Mouse (Mus musculus): ENCODE measurements around the gene Mpp2. TPM values are rescaled to one million over a fixed set of nuclear protein-coding genes. Genes with fewer than 3 reads are reported as not detected.

Mpp2 gene
- polyA plus RNA-seq (2012; ENCODE audit: insufficient read depth, insufficient read length, missing spikeins), result not detected in 2 replicates

DNA sequence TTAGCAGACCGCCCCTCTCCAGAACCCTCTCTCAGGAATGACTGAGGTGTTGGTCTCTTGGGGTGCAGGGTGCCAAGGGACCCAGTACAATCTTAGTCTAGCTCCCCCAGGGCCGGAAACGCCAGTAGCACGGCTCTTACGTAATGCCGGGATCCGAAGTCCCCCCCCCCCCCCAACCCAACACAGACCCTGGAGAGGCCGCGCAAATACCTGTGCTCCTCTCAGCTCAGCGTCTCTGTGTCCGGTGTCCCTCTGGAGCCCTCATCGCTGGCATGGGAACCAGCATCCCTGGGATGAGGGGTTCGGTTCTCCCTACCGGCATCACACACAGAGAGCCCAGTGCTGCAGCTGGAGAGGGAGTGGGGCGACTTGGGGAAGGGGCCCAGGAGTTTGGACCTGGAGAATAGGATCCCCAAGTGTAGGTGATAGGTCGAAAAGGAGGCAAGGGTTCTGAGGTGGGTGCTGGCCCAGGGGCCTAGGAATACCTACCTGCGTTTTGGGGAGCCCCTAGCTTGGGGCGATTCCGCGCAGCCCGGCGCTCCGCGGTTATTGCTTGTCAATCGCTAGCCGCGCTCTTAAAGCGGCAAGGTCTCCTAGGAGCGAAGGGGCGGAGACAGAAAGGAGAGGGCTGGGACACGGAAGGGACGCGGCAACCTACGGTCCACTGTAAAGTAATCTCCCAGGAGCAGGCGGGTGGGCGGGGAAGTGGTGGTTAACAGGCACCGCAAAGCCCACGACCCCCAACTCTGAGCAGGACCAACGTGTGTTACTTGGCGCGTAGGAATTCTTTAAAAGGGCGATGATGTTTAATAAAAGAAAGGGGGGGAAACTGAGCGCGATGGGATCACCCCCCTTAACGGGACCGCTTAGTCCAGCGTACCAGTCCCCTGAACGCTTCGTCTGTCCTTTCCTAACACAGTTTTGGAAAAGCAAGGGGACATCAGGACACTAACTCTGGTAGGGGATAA lies at the start of gene Mpp2:
TSS of gene Mpp2 (minus strand) at position 585 of the 968 bp plus-strand sequence.
- Histone ChIP-seq H3K4me3 (ENCODE audit: insufficient read depth, low read length) (peak within 1 kb of the TSS; percentile 46), H3K27ac (ENCODE audit: insufficient read depth, low read depth, low read length) (no peak within 1 kb of the TSS), H3K4me1 (ENCODE audit: control insufficient read depth, insufficient read depth, low read length) (peaks cover 2% of the 10 kb centered on the region; the same call in 1 of the 2 replicates)
- TF ChIP-seq CTCF (IDR thresholded peaks at IDR 0.05; ENCODE audit: low read depth, low read length), result no peak
- TF ChIP-seq POLR2A (IDR thresholded peaks at IDR 0.05; ENCODE audit: borderline replicate concordance, low read depth, low read length), result no peak

GRCm38 (mm10) chr11:102137625-102138446 lies 49.5 kb upstream of the Mpp2 start:
- H3K4me3 ChIP-seq (ENCODE audit: insufficient read depth, low read length), result no peak overlapping the region
- no peak overlapping the region for H3K27ac ChIP-seq (ENCODE audit: insufficient read depth, low read depth, low read length)
- no peak for TF ChIP-seq POLR2A (IDR thresholded peaks at IDR 0.05; ENCODE audit: borderline replicate concordance, low read depth, low read length)
- TF ChIP-seq CTCF (IDR thresholded peaks at IDR 0.05; ENCODE audit: low read depth, low read length), result no peak
- peaks cover 5% of the 10 kb centered on the region for H3K4me1 ChIP-seq (ENCODE audit: control insufficient read depth, insufficient read depth, low read length)

DNA sequence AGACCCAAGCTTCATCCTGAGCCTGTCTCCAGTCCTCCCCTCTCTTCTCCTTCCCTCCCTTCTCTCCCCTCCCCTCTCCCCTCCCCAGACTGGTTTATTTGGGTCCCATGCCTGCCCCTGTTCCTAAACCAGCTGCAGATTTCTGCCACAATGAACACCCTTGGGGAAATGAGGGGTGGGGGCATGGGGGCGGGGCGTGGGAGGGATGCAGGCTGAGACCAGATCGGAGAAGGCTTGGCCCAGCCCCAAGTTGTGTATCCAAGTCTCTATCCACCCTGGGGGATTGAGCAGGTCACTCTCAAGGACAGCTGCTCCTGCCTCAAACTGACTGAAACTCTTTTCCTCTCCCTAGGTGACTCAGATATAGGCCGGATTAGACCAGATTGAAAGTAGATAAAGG lies 46.2 kb upstream of the Mpp2 start:
- no peak overlapping the region for H3K27ac ChIP-seq (ENCODE audit: insufficient read depth, low read depth, low read length)
- H3K4me1 ChIP-seq (ENCODE audit: control insufficient read depth, insufficient read depth, low read length), result peaks cover 5% of the 10 kb centered on the region
- TF ChIP-seq CTCF (IDR thresholded peaks at IDR 0.05; ENCODE audit: low read depth, low read length) (no peak), POLR2A (IDR thresholded peaks at IDR 0.05; ENCODE audit: borderline replicate concordance, low read depth, low read length) (no peak)
- H3K4me3 ChIP-seq (ENCODE audit: insufficient read depth, low read length), result no peak overlapping the region

- H3K27ac ChIP-seq (ENCODE audit: insufficient read depth, low read depth, low read length), result no peak overlapping the region
- TF ChIP-seq CTCF (IDR thresholded peaks at IDR 0.05; ENCODE audit: low read depth, low read length) (no peak), POLR2A (IDR thresholded peaks at IDR 0.05; ENCODE audit: borderline replicate concordance, low read depth, low read length) (no peak)
Measured at GRCm38 (mm10) chr11:102117386-102117785, 29.1 kb upstream of the Mpp2 start.

DNA sequence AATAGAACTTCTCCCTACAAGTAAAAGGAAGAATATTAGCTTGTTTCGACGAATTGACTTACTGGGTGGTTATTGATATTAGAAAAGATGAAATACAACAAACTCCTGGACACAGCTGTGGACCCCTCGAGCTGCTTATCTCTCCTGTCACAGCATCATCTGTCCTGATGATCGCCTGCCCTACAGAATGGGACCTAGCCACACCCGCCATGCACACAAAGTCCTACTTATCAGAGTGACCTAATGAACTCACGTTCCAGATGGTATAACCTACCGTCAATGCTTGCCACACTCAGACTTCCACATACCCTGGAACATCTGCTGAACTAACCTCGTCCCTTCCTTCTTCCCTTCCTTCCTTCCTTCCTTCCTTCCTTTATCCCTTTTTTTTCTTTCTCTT lies 27.9 kb upstream of the Mpp2 start:
- no peaks in the 10 kb centered on the region for H3K4me1 ChIP-seq (ENCODE audit: control insufficient read depth, insufficient read depth, low read length)
- no peak overlapping the region for H3K27ac ChIP-seq (ENCODE audit: insufficient read depth, low read depth, low read length)
- no peak overlapping the region for H3K4me3 ChIP-seq (ENCODE audit: insufficient read depth, low read length)
- TF ChIP-seq CTCF (IDR thresholded peaks at IDR 0.05; ENCODE audit: low read depth, low read length), result no peak
- no peak for TF ChIP-seq POLR2A (IDR thresholded peaks at IDR 0.05; ENCODE audit: borderline replicate concordance, low read depth, low read length)

More at GRCm38 (mm10) chr11:102117386-102117785, 29.1 kb upstream of the Mpp2 start:
- Histone ChIP-seq H3K4me3 (ENCODE audit: insufficient read depth, low read length) (no peak overlapping the region), H3K4me1 (ENCODE audit: control insufficient read depth, insufficient read depth, low read length) (no peaks in the 10 kb centered on the region)

DNA sequence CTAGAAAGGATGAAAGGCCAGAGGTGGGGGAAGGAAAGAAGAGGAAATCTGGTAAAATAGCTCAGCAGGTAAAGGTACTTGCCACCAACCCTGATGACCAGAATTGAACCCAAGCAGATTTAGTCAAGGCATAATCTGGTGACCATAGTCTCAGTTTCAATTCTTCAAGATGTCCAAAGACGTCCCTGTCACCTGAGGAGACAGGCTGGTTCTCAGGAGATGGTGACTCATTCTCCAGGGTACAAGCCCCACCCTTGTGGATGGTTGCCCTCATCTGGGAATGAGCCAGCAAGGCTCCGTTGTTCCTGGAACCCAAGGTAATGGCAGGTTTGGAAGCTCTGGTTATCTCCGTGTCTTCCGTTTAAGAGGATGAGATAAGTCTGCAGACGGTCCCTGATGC lies 23.3 kb upstream of the Mpp2 start:
- no peaks in the 10 kb centered on the region for H3K4me1 ChIP-seq (ENCODE audit: control insufficient read depth, insufficient read depth, low read length)
- H3K4me3 ChIP-seq (ENCODE audit: insufficient read depth, low read length), result no peak overlapping the region
- TF ChIP-seq CTCF (IDR thresholded peaks at IDR 0.05; ENCODE audit: low read depth, low read length), result no peak
- TF ChIP-seq POLR2A (IDR thresholded peaks at IDR 0.05; ENCODE audit: borderline replicate concordance, low read depth, low read length), result no peak
- no peak overlapping the region for H3K27ac ChIP-seq (ENCODE audit: insufficient read depth, low read depth, low read length)

- no peaks in the 10 kb centered on the region for H3K4me1 ChIP-seq (ENCODE audit: control insufficient read depth, insufficient read depth, low read length)
- H3K4me3 ChIP-seq (ENCODE audit: insufficient read depth, low read length), result no peak within 1 kb of the TSS
- no peak within 1 kb of the TSS for H3K27ac ChIP-seq (ENCODE audit: insufficient read depth, low read depth, low read length)
- TF ChIP-seq CTCF (IDR thresholded peaks at IDR 0.05; ENCODE audit: low read depth, low read length) (no peak), POLR2A (IDR thresholded peaks at IDR 0.05; ENCODE audit: borderline replicate concordance, low read depth, low read length) (no peak)
Measured at GRCm38 (mm10) chr11:102107732-102108131, 19.4 kb upstream of the Mpp2 start, which contains the start of gene Pyy. Pyy (minus strand) TSS chr11:102107832.

DNA sequence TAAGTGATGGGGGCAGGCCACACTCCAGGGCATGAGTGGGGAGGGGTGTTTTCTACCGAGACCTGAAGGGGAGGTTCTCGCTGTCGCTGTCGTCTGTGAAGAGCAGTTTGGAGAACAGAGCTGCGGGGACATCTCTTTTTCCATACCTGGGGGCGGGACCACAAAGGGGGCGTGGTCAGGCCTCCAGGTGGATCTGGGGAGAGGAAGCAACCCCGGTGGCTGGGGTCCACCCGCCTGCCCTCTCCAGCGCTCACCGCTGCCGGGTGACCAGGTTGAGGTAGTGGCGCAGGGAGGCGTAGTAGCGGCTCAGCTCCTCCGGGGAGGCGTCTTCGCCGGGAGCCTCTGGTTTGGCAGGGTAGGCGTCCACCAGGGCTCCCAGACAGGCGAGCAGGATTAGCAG lies 18.6 kb upstream of the Mpp2 start:
- Histone ChIP-seq H3K4me1 (ENCODE audit: control insufficient read depth, insufficient read depth, low read length) (no peaks in the 10 kb centered on the region), H3K4me3 (ENCODE audit: insufficient read depth, low read length) (no peak overlapping the region), H3K27ac (ENCODE audit: insufficient read depth, low read depth, low read length) (no peak overlapping the region)
- TF ChIP-seq POLR2A (IDR thresholded peaks at IDR 0.05; ENCODE audit: borderline replicate concordance, low read depth, low read length) (no peak), CTCF (IDR thresholded peaks at IDR 0.05; ENCODE audit: low read depth, low read length) (no peak)

- Histone ChIP-seq H3K27ac (ENCODE audit: insufficient read depth, low read depth, low read length) (no peak overlapping the region), H3K4me1 (ENCODE audit: control insufficient read depth, insufficient read depth, low read length) (no peaks in the 10 kb centered on the region), H3K4me3 (ENCODE audit: insufficient read depth, low read length) (no peak overlapping the region)
- TF ChIP-seq CTCF (IDR thresholded peaks at IDR 0.05; ENCODE audit: low read depth, low read length) (peak; percentile 93), POLR2A (IDR thresholded peaks at IDR 0.05; ENCODE audit: borderline replicate concordance, low read depth, low read length) (no peak)
Measured at GRCm38 (mm10) chr11:102102485-102103258, 14.4 kb upstream of the Mpp2 start.
